Mouse (Mus musculus): ENCODE results near the gene Zfp980. TPM values are rescaled to one million over a fixed set of nuclear protein-coding genes. Genes with fewer than 3 reads are reported as not detected.
"Not testable (repeated sequence)": the region's sequence is repeated elsewhere in the genome, so short reads cannot be mapped to it uniquely, and the experiment has no call there.

Zfp980 gene
- total RNA-seq (2015) (not detected in 2 replicates), total RNA-seq (2017) (0.04 TPM in 1 of 2 replicates, not detected in the other)

- not testable (repeated sequence) for ATAC-seq (replicated peaks; ENCODE audit: poor library complexity)
Observed at GRCm38 (mm10) chr4:145670385-145670784, at the start of gene Zfp980. Gene Zfp980 (plus strand): TSS chr4:145670685.

DNA sequence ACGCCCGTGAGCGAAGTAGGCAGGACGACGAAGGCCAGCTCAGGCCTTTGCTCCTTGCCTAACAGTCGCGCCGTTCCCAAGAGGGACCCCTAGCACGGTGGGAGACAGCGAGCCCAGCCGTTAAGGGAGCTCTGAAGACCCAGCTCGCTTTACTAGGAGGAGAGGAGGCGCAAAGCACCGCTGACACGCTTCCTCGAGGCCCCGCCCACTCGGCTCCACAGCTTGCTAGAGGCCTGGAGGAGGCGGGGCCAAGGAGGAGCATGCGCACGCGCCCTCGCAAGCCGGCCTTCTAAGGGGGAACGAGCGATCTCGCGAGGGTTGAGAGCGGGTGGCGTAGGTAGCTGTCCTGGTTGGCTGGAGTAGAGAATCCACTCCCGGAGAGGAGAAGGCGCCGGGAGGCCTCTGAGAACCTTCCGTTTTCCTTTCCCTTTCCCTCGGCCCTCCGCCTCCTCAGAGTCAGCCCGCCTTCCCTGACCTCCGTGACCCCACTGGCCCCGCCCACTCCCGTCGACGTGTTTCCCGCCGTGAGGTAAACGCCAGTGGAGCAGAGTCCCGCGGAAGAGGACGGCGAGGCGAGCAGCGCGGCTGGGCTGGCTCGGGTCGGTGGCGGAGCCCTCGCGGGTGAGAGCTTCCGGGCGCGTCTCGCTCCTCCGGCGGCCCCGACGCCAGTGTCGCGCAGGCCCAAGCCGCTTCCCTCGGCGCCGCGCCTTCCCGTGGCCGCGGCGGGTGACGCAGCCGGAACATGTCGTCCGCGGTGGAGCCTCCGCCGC is 29.9 kb upstream of the Zfp980 start:
- ATAC-seq (replicated peaks; ENCODE audit: poor library complexity), result not testable (repeated sequence)

DNA sequence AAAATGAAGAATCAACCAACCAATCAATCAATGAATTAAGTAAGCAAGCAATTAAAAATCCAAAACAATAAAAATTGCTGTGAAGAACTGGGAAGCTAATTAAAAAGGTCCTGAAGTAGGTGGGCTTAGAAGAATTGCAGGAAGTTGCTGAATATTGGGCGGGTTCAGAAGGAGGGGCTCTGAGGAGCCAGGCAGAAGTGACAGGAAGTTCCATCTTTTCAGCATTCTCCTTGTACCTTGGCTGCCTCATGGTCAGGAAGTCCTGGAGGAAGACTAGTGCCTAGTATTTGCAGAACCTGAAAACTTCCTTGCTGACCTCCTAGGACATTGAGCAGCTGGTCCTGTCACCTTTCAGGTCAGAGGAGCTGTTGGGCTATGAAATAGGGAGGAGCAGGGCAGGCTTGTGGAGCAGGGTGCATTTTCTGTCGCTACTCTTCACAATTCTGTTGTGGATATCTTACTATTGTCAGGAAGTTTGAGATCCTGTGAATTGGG is 3.8 kb downstream of the Zfp980 start:
- not testable (repeated sequence) for ATAC-seq (replicated peaks; ENCODE audit: poor library complexity)

- ATAC-seq (replicated peaks; ENCODE audit: poor library complexity), result not testable (repeated sequence)
Observed at GRCm38 (mm10) chr4:145680217-145680616, 9.7 kb downstream of the Zfp980 start.

DNA sequence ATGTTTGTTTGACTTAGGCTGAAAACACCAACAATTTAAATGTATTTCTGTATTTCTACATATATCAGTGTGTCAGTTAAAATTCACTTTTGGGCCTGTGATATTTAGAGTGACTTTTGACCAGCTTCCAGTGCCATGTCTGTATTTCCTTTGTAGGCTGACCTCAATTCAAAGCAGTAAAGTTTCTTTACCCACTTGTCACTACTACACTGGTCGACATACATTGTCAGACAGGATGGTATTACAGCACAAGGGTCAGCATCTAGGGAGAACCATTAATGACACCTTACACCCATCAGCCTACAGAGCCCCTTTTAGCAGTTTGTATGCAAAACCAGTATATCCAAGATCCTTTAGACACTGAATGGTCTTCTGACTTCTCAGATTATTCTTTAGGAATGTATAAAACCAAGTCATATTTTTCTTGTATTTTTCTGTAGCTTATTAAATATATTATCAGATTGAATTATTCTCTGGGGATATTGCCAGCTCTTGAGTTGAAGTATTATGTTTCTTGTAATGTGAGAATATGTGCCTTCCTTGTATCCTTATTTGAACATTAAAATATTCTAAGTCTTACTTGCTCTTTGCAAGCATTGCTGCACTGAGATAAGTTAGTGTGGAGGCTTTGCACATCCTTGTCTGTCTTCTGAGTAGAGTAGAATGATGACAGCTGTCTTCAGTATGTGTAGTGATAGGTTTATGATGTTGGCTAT is 10.3 kb downstream of the Zfp980 start:
- not testable (repeated sequence) for ATAC-seq (replicated peaks; ENCODE audit: poor library complexity)

DNA sequence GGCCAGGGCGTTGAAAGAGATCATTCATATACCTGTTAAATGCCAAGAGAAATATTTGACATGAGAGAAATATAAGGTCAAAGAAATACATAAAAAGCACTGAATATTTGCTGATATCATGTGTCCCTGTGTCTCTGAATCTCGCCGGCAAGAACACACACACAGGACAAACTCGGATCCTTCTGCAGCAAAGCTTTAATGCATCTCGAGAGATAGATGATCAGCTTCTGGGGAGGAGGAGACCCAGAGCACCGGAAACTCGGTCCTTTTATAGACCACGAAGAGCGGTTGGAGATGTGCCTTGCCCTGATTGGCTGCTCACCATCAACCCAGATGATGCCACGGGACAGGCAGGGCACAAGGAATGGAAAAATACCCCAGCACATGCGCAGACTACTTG is 11.5 kb downstream of the Zfp980 start:
- not testable (repeated sequence) for ATAC-seq (replicated peaks; ENCODE audit: poor library complexity)

DNA sequence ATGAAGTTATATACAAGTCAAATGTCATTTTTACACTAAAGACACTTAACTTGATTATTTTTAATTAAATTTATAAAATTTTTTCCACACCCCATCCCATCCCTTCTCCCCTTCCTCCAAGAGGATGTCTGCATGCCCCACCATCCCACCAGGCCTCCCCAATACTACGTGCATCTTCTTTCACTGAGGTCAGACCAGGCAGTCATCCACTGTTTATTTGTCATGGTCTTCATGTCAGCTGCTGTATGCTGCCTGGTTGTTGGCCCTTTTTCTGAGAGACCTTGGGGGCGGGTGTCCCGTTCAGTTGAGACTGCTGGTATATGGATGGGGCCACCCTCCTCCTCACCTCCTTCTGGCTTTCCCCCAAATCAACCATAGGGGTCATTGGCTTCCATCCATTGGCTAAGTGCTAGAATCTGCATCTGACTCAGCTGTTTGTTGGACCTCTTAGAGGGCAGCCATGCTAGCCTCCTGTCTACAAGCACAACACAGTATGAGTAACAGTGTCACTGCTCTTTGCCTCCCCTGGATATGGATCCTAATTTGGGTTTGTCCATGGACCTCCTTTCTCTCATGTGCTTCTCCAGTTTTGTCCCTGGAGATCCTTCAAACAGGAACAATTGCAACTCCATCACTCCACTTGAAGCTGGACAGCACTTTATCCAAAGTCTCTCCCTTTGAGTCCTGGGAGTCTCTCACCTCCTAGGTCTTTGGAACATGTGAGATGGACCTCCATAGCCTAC is 12.7 kb downstream of the Zfp980 start:
- ATAC-seq (replicated peaks; ENCODE audit: poor library complexity), result not testable (repeated sequence)

DNA sequence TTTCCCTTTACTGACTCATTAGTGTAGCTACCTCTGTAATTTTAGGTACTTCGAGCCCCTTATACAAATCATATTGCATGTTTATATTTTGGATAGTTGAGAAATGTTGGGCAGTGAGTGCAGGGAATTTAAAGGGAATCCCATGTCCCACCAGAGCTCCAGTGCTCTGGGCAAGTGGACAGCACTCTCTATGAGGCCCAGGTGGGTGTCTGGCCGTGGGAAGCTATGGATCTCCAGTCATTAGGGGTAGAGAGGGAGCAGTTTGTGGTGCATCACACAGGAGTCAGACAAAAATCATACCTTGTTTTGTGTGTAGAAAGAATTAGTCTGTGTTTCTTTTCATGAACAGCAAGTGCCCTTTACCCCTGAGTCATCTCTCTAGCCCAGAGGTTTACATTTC is 15.6 kb downstream of the Zfp980 start:
- not testable (repeated sequence) for ATAC-seq (replicated peaks; ENCODE audit: poor library complexity)

GRCm38 (mm10) chr4:145744935-145745644 is 74.6 kb downstream of the Zfp980 start:
- peak; percentile 88 for ATAC-seq (replicated peaks; ENCODE audit: poor library complexity)

GRCm38 (mm10) chr4:145745645-145745991 is 75.1 kb downstream of the Zfp980 start:
- ATAC-seq (replicated peaks; ENCODE audit: poor library complexity), result peak; percentile 55

Other genes starting within 250 kb of the Zfp980 start
- gene Zfp990, start 159.9 kb upstream of the Zfp980 start, total RNA-seq (2015), result 0.25 TPM in 1 of 2 replicates, not detected in the other
- 0.50 TPM in 1 of 2 replicates, not detected in the other for gene Zfp990, start 159.9 kb upstream of the Zfp980 start, total RNA-seq (2017)
- 25.7 and 30.9 TPM in 2 replicates for gene Gm13212, start 85.5 kb upstream of the Zfp980 start, total RNA-seq (2015)
- gene Gm13212, start 85.5 kb upstream of the Zfp980 start, total RNA-seq (2017), result 6.2 and 7.0 TPM in 2 replicates
- gene Zfp986, start 198.1 kb downstream of the Zfp980 start, total RNA-seq (2015), result 0.27 TPM in 1 of 2 replicates, not detected in the other
- not detected in 2 replicates for gene Zfp986, start 198.1 kb downstream of the Zfp980 start, total RNA-seq (2017)